Mouse (Mus musculus) lung, embryonic 14.5 days (tissue): ENCODE results near the gene Phospho1. TPM values are rescaled to one million over a fixed set of nuclear protein-coding genes. Genes with fewer than 3 reads are reported as not detected.
A peak's percentile ranks its signal among the peaks of the same experiment; 100 is the strongest.

Experiments used
- ATAC-seq: fragments of 200-750 bp; cut with Nextera tagmentation; 2 replicates; pipeline ENCODE4 v1.8.0; 2017; ENCODE audit warnings: mild to moderate bottlenecking, moderate TSS enrichment, moderate library complexity; ENCODE audit not compliant: insufficient read depth
- DNase-seq: peaks from one replicate; pipeline ENCODE4 v3.0.0-alpha.2; 2015
- H3K27ac ChIP-seq: fragments of 300-500 bp; sonication (generic); 2 replicates; pipeline ENCODE4 v1.5.1; 2014; ENCODE audit warnings: low read depth, mild to moderate bottlenecking, moderate library complexity
- H3K27me3 ChIP-seq: fragments of 300-500 bp; sonication (generic); 2 replicates; pipeline ENCODE4 v1.6.1; 2014; ENCODE audit warnings: low read length, control low read depth; ENCODE audit not compliant: insufficient read depth
- H3K36me3 ChIP-seq: fragments of 300-500 bp; sonication (generic); 2 replicates; pipeline ENCODE4 v1.6.1; 2014; ENCODE audit warnings: control low read depth; ENCODE audit not compliant: insufficient read depth
- H3K4me1 ChIP-seq: fragments of 300-500 bp; sonication (generic); 2 replicates; pipeline ENCODE4 v1.6.1; 2014; ENCODE audit warnings: antibody characterized with exemption, control low read depth; ENCODE audit not compliant: insufficient read depth
- H3K4me2 ChIP-seq: fragments of 300-500 bp; sonication (generic); 2 replicates; pipeline ENCODE4 v1.6.1; 2014; ENCODE audit warnings: mild to moderate bottlenecking
- H3K4me3 ChIP-seq: fragments of 300-500 bp; sonication (generic); 2 replicates; pipeline ENCODE4 v1.5.1; 2014; ENCODE audit warnings: low read depth, low read length
- H3K9ac ChIP-seq: fragments of 300-500 bp; sonication (generic); 2 replicates; pipeline ENCODE4 v1.6.1; 2014
- H3K9me3 ChIP-seq: fragments of 300-500 bp; sonication (generic); 2 replicates; pipeline ENCODE4 v1.6.1; 2016; ENCODE audit warnings: low read depth, low read length, control low read depth
- CTCF ChIP-seq: IDR thresholded peaks from 2 replicates; pipeline ENCODE4 v1.5.1; 2016; ENCODE audit warnings: antibody characterized with exemption, low read depth
- WGBS: fragments of 180-500 bp; shearing (Covaris S2); extraction: QIAGEN DNeasy Blood & Tissue Kit; methylation state at CpG from one replicate; pipeline ENCODE4 v1.1.7; 2014; 5-methylcytosine and 5-hydroxymethylcytosine counted together
- polyA plus RNA-seq: library from polyadenylated mRNA; unstranded; fragments of >200 nt; fragmentation: Nextera tagmentation; extraction: Ambion mirVana; gene quantifications from 2 replicates; pipeline ENCODE4 v1.2.1, GENCODE M21; 2014

Gene Phospho1
- polyA plus RNA-seq, 1 experiment from 2014 or later, result not detected

DNA sequence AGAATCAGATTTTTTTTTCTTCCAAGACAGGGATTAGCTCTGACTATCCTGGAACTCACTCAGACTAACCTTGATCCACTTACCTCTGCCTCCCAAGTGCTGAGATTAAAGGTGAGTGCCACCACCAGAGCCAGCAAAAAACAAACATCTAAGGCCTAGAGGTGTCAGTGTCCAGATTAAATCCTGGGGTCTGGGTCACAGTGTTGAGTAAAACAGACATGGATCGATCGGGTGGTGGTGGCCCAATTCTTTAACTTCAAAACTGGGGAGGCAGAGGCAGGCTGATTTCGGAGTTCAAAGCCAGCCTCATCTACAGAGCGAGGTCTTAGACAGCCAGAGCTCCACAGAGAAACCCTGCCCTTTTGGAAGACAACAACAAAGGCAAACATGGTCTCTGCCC is 1.9 kb upstream of the Phospho1 start:
- Histone ChIP-seq H3K4me3 (no peak overlapping the region), H3K4me1 (no peaks in the 10 kb centered on the region), H3K9me3 (no peaks in the 10 kb centered on the region), H3K9ac (no peak overlapping the region), H3K27me3 (peaks cover 28% of the 10 kb centered on the region), H3K27ac (no peak overlapping the region), H3K4me2 (no peak overlapping the region), H3K36me3 (no peaks in the 10 kb centered on the region)
- 97% methylated on average over 4 of the region's 4 CpGs for WGBS
- no peak for DNase-seq
- ATAC-seq, result no peak
- no peak for TF ChIP-seq CTCF

- peaks cover 50% of the 10 kb centered on the region for H3K27me3 ChIP-seq
Observed at GRCm38 (mm10) chr11:95824877-95825243, 561 bp downstream of the Phospho1 start.

DNA sequence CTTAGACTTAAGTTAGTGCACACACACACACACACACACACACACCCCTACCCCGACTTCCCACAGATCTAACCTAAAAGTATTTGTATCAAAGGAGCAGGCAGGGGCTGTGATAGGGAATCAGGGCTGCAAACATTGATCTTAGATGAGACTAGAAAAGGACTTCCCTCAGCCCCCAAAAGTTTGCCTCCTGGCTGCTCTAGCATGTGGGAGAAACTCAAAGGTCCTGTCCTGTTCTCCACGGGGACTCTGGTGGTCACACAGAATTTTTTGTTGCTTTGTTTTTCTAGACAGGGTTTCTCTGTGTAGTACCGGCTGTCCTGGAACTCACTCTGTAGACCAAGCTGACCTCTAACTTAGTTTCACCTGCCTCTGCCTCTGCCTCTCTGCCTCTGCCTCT is 1.3 kb downstream of the Phospho1 start:
- 54% methylated on average over 3 of the region's 3 CpGs for WGBS
- Histone ChIP-seq H3K9ac (no peak overlapping the region), H3K9me3 (no peaks in the 10 kb centered on the region), H3K4me1 (no peaks in the 10 kb centered on the region), H3K4me2 (peak overlapping the region; percentile 100; the same call in 1 of the 2 replicates), H3K36me3 (no peaks in the 10 kb centered on the region), H3K4me3 (no peak overlapping the region), H3K27me3 (peaks cover 57% of the 10 kb centered on the region), H3K27ac (no peak overlapping the region)
- ATAC-seq (no peak), DNase-seq (no peak)
- no peak for TF ChIP-seq CTCF

More at GRCm38 (mm10) chr11:95824877-95825243, 561 bp downstream of the Phospho1 start:
- ATAC-seq, result peak; percentile 15; the same call in 1 of the 2 replicates
- Histone ChIP-seq H3K36me3 (no peaks in the 10 kb centered on the region), H3K9me3 (no peaks in the 10 kb centered on the region), H3K4me3 (peak overlapping the region; percentile 65), H3K4me2 (peak overlapping the region; percentile 100), H3K9ac (peak overlapping the region; percentile 64), H3K4me1 (no peaks in the 10 kb centered on the region), H3K27ac (0 out of 2 replicates have a peak overlapping the region, but pooled peaks have one; percentile 24)
- DNase-seq, result no peak
- WGBS, result under 1% methylated on average over 11 of the region's 11 CpGs
- no peak for TF ChIP-seq CTCF

GRCm38 (mm10) chr11:95826317-95827167 is 2.2 kb downstream of the Phospho1 start:
- ATAC-seq (no peak), DNase-seq (no peak)
- no peak overlapping the region for H3K4me3 ChIP-seq
- H3K9me3 ChIP-seq, result no peaks in the 10 kb centered on the region
- TF ChIP-seq CTCF, result no peak
- no peaks in the 10 kb centered on the region for H3K4me1 ChIP-seq
- no peak overlapping the region for H3K4me2 ChIP-seq
- no peaks in the 10 kb centered on the region for H3K36me3 ChIP-seq
- 43% methylated on average over 6 of the region's 6 CpGs for WGBS
- peaks cover 66% of the 10 kb centered on the region for H3K27me3 ChIP-seq
- H3K9ac ChIP-seq, result no peak overlapping the region
- H3K27ac ChIP-seq, result no peak overlapping the region

DNA sequence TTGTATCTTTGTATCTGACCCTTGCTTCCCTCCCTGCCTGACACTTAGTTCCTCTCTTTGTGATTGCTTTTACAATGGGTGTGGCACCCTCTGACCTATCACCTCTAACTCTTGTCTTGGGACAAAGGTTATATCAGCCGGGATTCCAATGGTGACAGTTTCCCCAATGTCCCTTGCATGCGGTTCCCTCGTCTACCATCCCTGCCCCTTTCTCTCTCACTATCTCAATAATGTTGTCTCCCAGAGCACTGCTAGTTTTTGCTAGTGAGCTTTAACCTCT is 2.8 kb downstream of the Phospho1 start:
- ATAC-seq (no peak), DNase-seq (no peak)
- H3K27ac ChIP-seq, result no peak overlapping the region
- no peak overlapping the region for H3K9ac ChIP-seq
- H3K27me3 ChIP-seq, result peaks cover 71% of the 10 kb centered on the region
- WGBS, result 25% methylated on average over 3 of the region's 3 CpGs
- H3K4me2 ChIP-seq, result no peak overlapping the region
- H3K9me3 ChIP-seq, result no peaks in the 10 kb centered on the region
- no peak overlapping the region for H3K4me3 ChIP-seq
- no peak for TF ChIP-seq CTCF
- H3K4me1 ChIP-seq, result no peaks in the 10 kb centered on the region
- no peaks in the 10 kb centered on the region for H3K36me3 ChIP-seq

GRCm38 (mm10) chr11:95827464-95828085 is 3.3 kb downstream of the Phospho1 start:
- no peak overlapping the region for H3K27ac ChIP-seq
- DNase-seq (peak; percentile 91), ATAC-seq (no peak)
- peaks cover 71% of the 10 kb centered on the region for H3K27me3 ChIP-seq
- H3K4me1 ChIP-seq, result no peaks in the 10 kb centered on the region
- TF ChIP-seq CTCF, result peak; percentile 85
- 15% methylated on average over 3 of the region's 3 CpGs for WGBS
- no peak overlapping the region for H3K4me2 ChIP-seq
- no peak overlapping the region for H3K9ac ChIP-seq
- H3K4me3 ChIP-seq, result no peak overlapping the region
- H3K9me3 ChIP-seq, result no peaks in the 10 kb centered on the region
- H3K36me3 ChIP-seq, result no peaks in the 10 kb centered on the region

DNA sequence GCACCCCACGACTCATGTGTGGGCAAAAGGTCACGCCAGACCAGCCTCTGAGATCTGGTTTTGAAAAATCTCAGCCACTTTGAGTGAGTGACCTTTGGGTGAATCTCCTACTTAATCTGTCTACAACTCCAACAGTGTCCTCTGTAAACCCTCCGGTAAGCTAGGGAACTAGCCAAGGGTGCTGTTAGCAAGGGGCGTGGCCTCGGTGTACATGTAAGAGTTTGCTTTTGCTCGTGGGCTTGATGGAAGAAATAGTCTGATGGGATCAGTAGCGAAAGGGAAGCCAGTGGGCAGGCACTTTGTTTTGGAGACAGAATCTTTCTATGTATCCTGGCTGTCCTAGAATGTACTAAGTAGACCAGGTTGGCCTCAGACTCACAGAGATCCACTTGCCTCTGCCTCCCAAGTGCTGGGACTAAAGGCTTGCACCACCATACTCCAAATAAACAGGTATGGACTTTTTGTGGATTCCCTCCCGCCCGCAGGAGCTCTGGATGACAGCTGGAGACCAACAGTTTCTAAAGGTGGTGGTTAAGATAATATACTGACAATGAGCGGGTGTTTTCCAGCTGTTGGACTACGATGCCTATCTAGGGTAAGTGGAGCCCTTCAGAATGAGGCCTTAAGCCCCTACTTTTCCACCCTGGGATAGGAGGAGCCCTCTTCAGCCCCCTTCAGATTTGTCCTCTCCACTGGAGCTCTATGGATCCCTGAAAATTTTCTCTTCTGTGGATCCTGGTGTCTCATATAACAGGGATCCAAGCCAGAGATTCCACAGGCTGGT is 4.1 kb downstream of the Phospho1 start:
- Histone ChIP-seq H3K9ac (no peak overlapping the region), H3K27me3 (peaks cover 79% of the 10 kb centered on the region), H3K4me2 (no peak overlapping the region), H3K36me3 (no peaks in the 10 kb centered on the region), H3K4me3 (no peak overlapping the region), H3K9me3 (no peaks in the 10 kb centered on the region), H3K27ac (no peak overlapping the region), H3K4me1 (no peaks in the 10 kb centered on the region)
- no peak for TF ChIP-seq CTCF
- DNase-seq (no peak), ATAC-seq (no peak)
- WGBS, result 61% methylated on average over 11 of the region's 11 CpGs
